Mouse (Mus musculus) bone marrow, adult 2 months (tissue): ENCODE measurements at regions not wholly inside any gene's neighbourhood (a gene's known extent, or its start where the extent isn't known, plus 50 kb on each side); places are given as distances from the start of the nearest gene placed in this dataset.

ENCODE experiments used
- CTCF ChIP-seq: fragments of 200-500 bp; IDR thresholded peaks from 2 replicates; pipeline ENCODE4 v1.5.1; 2011; ENCODE audit warnings: low read length, control low read depth; ENCODE audit not compliant: control insufficient read depth, insufficient read depth
- POLR2A ChIP-seq: fragments of 200-500 bp; IDR thresholded peaks from 2 replicates; pipeline ENCODE4 v1.6.1; 2011; ENCODE audit warnings: low read depth, mild to moderate bottlenecking, control low read depth, low read length, borderline replicate concordance; ENCODE audit not compliant: control insufficient read depth

- TF ChIP-seq CTCF (no peak), POLR2A (no peak)
Observed at GRCm38 (mm10) chr5:142340205-142341025, 60.9 kb upstream of the Foxk1 start.
